Mouse (Mus musculus) MEL (cell line): ENCODE measurements around the gene Gsto2. TPM values are rescaled to one million over a fixed set of nuclear protein-coding genes. Genes with fewer than 3 reads are reported as not detected.

Source experiments
- DNase-seq: peaks from one replicate; pipeline ENCODE4 v3.0.0; 2011; ENCODE audit warnings: low read depth, low spot score
- H3K27ac ChIP-seq: 2 replicates; pipeline ENCODE4 v1.5.1; 2012; ENCODE audit warnings: low read depth, mild to moderate bottlenecking, control low read depth, low read length, moderate library complexity; ENCODE audit not compliant: control insufficient read depth
- H3K27me3 ChIP-seq, 2 experiments: fragments of 150-350 bp in 1 of 2; sonication (generic) in 1 of 2; 2 replicates each; pipeline ENCODE4 v1.6.1; 2012; ENCODE audit warnings: low read length in 2 of 2, mild to moderate bottlenecking in 2 of 2, improper control_type of control experiment in 1 of 2, moderate library complexity in 1 of 2; ENCODE audit not compliant: insufficient read depth in 2 of 2, control insufficient read depth in 1 of 2
- H3K36me3 ChIP-seq, 2 experiments: 2 replicates each; pipeline ENCODE4 v1.6.1; 2012 to 2014; ENCODE audit warnings: low read length in 2 of 2, improper control_type of control experiment in 1 of 2, inconsistent platforms in 1 of 2, mild to moderate bottlenecking in 1 of 2; ENCODE audit not compliant: insufficient read depth in 2 of 2, control insufficient read depth in 1 of 2
- H3K4me1 ChIP-seq, 2 experiments: fragments of 150-350 bp in 1 of 2; sonication (generic) in 1 of 2; 2 replicates each; pipeline ENCODE4 v1.6.1; 2012; ENCODE audit warnings: low read length in 2 of 2, improper control_type of control experiment in 1 of 2, mild to moderate bottlenecking in 1 of 2; ENCODE audit not compliant: insufficient read depth in 2 of 2, control insufficient read depth in 1 of 2
- H3K4me3 ChIP-seq, 2 experiments: fragments of 150-350 bp in 1 of 2; sonication (generic) in 1 of 2; 2 replicates each; pipeline ENCODE4 v1.5.1; 2012; ENCODE audit warnings: low read depth in 2 of 2, low read length in 2 of 2, mild to moderate bottlenecking in 2 of 2, moderate library complexity in 2 of 2, control low read depth in 1 of 2, improper control_type of control experiment in 1 of 2; ENCODE audit not compliant: control insufficient read depth in 1 of 2, insufficient read depth in 1 of 2
- H3K79me2 ChIP-seq: 2 replicates; pipeline ENCODE4 v1.6.1; 2012; ENCODE audit warnings: mild to moderate bottlenecking, low read length, moderate library complexity; ENCODE audit not compliant: control insufficient read depth, poor library complexity, insufficient read depth
- H3K9ac ChIP-seq: 2 replicates; pipeline ENCODE4 v1.6.1; 2012; ENCODE audit warnings: low read depth, mild to moderate bottlenecking, control low read depth, low read length, moderate library complexity; ENCODE audit not compliant: control insufficient read depth, poor library complexity, severe bottlenecking
- H3K9me3 ChIP-seq: fragments of 150-350 bp; sonication (generic); replicated peaks from 2 replicates; pipeline ENCODE4 v1.6.1; 2012; ENCODE audit warnings: mild to moderate bottlenecking, low read length, improper control_type of control experiment, moderate library complexity; ENCODE audit not compliant: insufficient read depth
- BHLHE40 ChIP-seq: IDR thresholded peaks from 2 replicates; pipeline ENCODE4 v1.6.1; 2012; ENCODE audit warnings: low read depth, mild to moderate bottlenecking, inconsistent platforms, low read length, improper control_type of control experiment, borderline replicate concordance
- CHD1 ChIP-seq: IDR thresholded peaks from 2 replicates; pipeline ENCODE4 v1.6.1; 2012; ENCODE audit warnings: low read depth, mild to moderate bottlenecking, inconsistent platforms, low read length, improper control_type of control experiment
- CHD2 ChIP-seq: IDR thresholded peaks from 2 replicates; pipeline ENCODE4 v1.6.1; 2011; ENCODE audit warnings: low read length, improper control_type of control experiment
- CTCF ChIP-seq, 3 experiments: IDR thresholded peaks in 2 of 3; conservative IDR thresholded peaks in 1 of 3; 2 replicates each; pipeline ENCODE4 v1.5.1; 2011 to 2012; ENCODE audit warnings: low read length in 3 of 3, low read depth in 2 of 3, mild to moderate bottlenecking in 2 of 3, improper control_type of control experiment in 1 of 3, inconsistent platforms in 1 of 3, mixed read lengths in 1 of 3, moderate library complexity in 1 of 3; ENCODE audit not compliant: control insufficient read depth in 1 of 3, insufficient read depth in 1 of 3, poor library complexity in 1 of 3, severe bottlenecking in 1 of 3
- E2F4 ChIP-seq: IDR thresholded peaks from 2 replicates; pipeline ENCODE4 v1.6.1; 2011; ENCODE audit warnings: low read depth, low read length, improper control_type of control experiment, borderline replicate concordance
- ETS1 ChIP-seq: IDR thresholded peaks from 2 replicates; pipeline ENCODE4 v1.6.1; 2012; ENCODE audit warnings: low read depth, mild to moderate bottlenecking, inconsistent platforms, low read length, improper control_type of control experiment, moderate library complexity
- GABPA ChIP-seq: IDR thresholded peaks from 2 replicates; pipeline ENCODE4 v1.6.1; 2012; ENCODE audit warnings: low read depth, mild to moderate bottlenecking, inconsistent platforms, low read length, improper control_type of control experiment, moderate library complexity
- GATA1 ChIP-seq: IDR thresholded peaks from 2 replicates; pipeline ENCODE4 v1.6.1; 2011; ENCODE audit warnings: low read depth, low read length, improper control_type of control experiment
- MAX ChIP-seq: IDR thresholded peaks from 2 replicates; pipeline ENCODE4 v1.6.1; 2011; ENCODE audit warnings: low read length, improper control_type of control experiment
- MEF2A ChIP-seq: IDR thresholded peaks from 2 replicates; pipeline ENCODE4 v1.6.1; 2014; ENCODE audit warnings: low read depth, mild to moderate bottlenecking, inconsistent platforms, low read length, improper control_type of control experiment; ENCODE audit not compliant: poor library complexity, insufficient replicate concordance, severe bottlenecking; ENCODE audit errors: extremely low read depth
- MXI1 ChIP-seq: IDR thresholded peaks from 2 replicates; pipeline ENCODE4 v1.6.1; 2011; ENCODE audit warnings: mild to moderate bottlenecking, low read depth, low read length, improper control_type of control experiment
- MYB ChIP-seq: IDR thresholded peaks from 2 replicates; pipeline ENCODE4 v1.6.1; 2011; ENCODE audit warnings: mild to moderate bottlenecking, low read depth, low read length, improper control_type of control experiment
- NRF1 ChIP-seq: IDR thresholded peaks from 2 replicates; pipeline ENCODE4 v1.6.1; 2014; ENCODE audit warnings: low read depth, mild to moderate bottlenecking, inconsistent platforms, low read length, improper control_type of control experiment, moderate library complexity; ENCODE audit not compliant: poor library complexity, insufficient read depth, severe bottlenecking
- POLR2A ChIP-seq, 2 experiments: IDR thresholded peaks; 2 replicates each; pipeline ENCODE4 v1.6.1; 2011 to 2012; ENCODE audit warnings: low read length in 2 of 2, mild to moderate bottlenecking in 2 of 2, control low read depth in 1 of 2, improper control_type of control experiment in 1 of 2, low read depth in 1 of 2, moderate library complexity in 1 of 2; ENCODE audit not compliant: control insufficient read depth in 1 of 2, insufficient read depth in 1 of 2, poor library complexity in 1 of 2
- RAD21 ChIP-seq: IDR thresholded peaks from 2 replicates; pipeline ENCODE4 v1.6.1; 2011; ENCODE audit warnings: mild to moderate bottlenecking, low read depth, low read length, improper control_type of control experiment
- SIN3A ChIP-seq: IDR thresholded peaks from 2 replicates; pipeline ENCODE4 v1.6.1; 2012; ENCODE audit warnings: low read length, improper control_type of control experiment, inconsistent platforms
- SMC3 ChIP-seq: IDR thresholded peaks from 2 replicates; pipeline ENCODE4 v1.6.1; 2011; ENCODE audit warnings: low read depth, low read length, improper control_type of control experiment
- TCF12 ChIP-seq: IDR thresholded peaks from 2 replicates; pipeline ENCODE4 v1.6.1; 2014; ENCODE audit warnings: low read depth, mild to moderate bottlenecking, inconsistent platforms, low read length, improper control_type of control experiment, moderate library complexity
- USF1 ChIP-seq: IDR thresholded peaks from 2 replicates; pipeline ENCODE4 v1.6.1; 2014; ENCODE audit warnings: low read depth, mild to moderate bottlenecking, inconsistent platforms, low read length, improper control_type of control experiment, moderate library complexity
- USF2 ChIP-seq, 2 experiments: IDR thresholded peaks; 2 replicates each; pipeline ENCODE4 v1.6.1; 2011 to 2012; ENCODE audit warnings: improper control_type of control experiment in 2 of 2, low read length in 2 of 2, borderline replicate concordance in 1 of 2, inconsistent platforms in 1 of 2, low read depth in 1 of 2, mild to moderate bottlenecking in 1 of 2; ENCODE audit not compliant: insufficient read depth in 1 of 2
- ZC3H11A ChIP-seq: IDR thresholded peaks from 2 replicates; pipeline ENCODE4 v1.6.1; 2012; ENCODE audit warnings: low read depth, mild to moderate bottlenecking, inconsistent platforms, low read length, improper control_type of control experiment
- polyA plus RNA-seq, 2 experiments: library from polyadenylated mRNA; stranded (reverse) in 1 of 2; unstranded in 1 of 2; fragments of >175 nt in 1 of 2; fragments of >200 nt in 1 of 2; gene quantifications; 2 replicates each; pipeline versions ENCODE4 v1.2.1 to v1.2.4; 2012; ENCODE audit warnings: low replicate concordance in 2 of 2, low read depth in 1 of 2; ENCODE audit not compliant: insufficient read length in 2 of 2, insufficient read depth in 1 of 2, missing spikeins in 1 of 2
- total RNA-seq: library from RNA; depleted of rRNA; stranded (reverse); fragments of 300-350 nt; gene quantifications from 2 replicates; pipeline ENCODE4 v1.2.3, GENCODE M21; 2012

The Gsto2 gene
- total and polyA plus RNA-seq, 3 experiments: 0.14 TPM; not detected in 2

DNA sequence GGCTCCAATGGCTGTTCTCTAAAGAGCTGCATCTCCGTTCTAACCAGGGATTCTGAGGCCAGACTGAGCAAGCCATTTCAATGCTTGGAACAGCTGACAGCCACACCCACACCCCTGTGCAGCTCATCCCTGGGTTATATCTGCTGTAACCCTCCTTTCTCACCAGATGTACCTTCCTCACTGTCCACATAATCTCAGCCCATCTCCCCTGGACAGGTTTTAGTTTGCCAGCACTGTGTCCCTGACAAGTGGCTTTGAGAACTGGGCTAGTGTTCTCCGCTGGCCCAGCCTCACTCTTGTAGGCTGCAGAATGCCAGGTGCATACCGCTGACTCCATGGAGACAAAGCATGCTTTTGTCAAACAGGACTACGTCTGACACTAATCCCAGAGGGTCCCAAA is 52.1 kb downstream of the Gsto2 start:
- DNase-seq: peak; percentile 35
- Histone ChIP-seq H3K27me3 (no peaks in the 10 kb centered on the region), H3K4me1 (peaks cover 3 to 20% of the 10 kb centered on the region in 2 experiments), H3K79me2 (peaks cover 34% of the 10 kb centered on the region), H3K4me3 (peak overlapping the region; percentile 58 to 98), H3K36me3 (peaks cover 0 to 14% of the 10 kb centered on the region in 2 experiments; a peak in 3 of 4 replicates), H3K27ac (no peak overlapping the region), H3K9me3 (no peaks in the 10 kb centered on the region), H3K9ac (peak overlapping the region; percentile 97)
- no peak for TF ChIP-seq GABPA
- no peak for TF ChIP-seq SIN3A
- TF ChIP-seq GATA1: no peak
- no peak for TF ChIP-seq USF2 (IDR thresholded peaks at IDR 0.05; ENCODE audit: borderline replicate concordance in 1 of 2, insufficient read depth in 1 of 2, low read depth in 1 of 2, low read length in 2 of 2)
- no peak for TF ChIP-seq MEF2A
- no peak for TF ChIP-seq BHLHE40
- TF ChIP-seq ETS1: no peak
- TF ChIP-seq ZC3H11A: no peak
- TF ChIP-seq CHD1: no peak
- TF ChIP-seq POLR2A (IDR thresholded peaks at IDR 0.05; ENCODE audit: control insufficient read depth in 1 of 2, insufficient read depth in 1 of 2, low read depth in 1 of 2, low read length in 2 of 2, poor library complexity in 1 of 2): no peak
- no peak for TF ChIP-seq SMC3
- TF ChIP-seq NRF1: no peak
- no peak for TF ChIP-seq E2F4
- TF ChIP-seq MYB: no peak
- TF ChIP-seq RAD21: no peak
- TF ChIP-seq TCF12: no peak

DNA sequence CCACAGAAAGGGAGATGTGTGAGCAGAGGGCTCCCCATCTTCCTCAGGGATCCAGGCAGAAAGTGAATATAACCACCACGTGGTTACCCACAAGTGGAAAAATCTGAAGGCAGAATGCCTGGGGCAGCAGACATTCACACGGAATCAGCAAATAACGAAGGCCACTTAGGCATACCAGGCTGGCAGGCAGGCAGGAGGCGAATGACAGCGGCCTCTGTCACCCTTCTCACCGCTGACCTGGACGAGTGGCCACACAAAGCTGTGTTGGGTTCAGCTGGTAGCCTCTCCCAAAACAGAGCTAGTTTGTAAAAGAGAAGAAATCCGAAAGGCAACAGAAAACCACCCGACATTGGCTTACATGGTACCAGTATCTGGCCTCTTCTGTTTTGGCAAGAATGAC is 52.7 kb downstream of the Gsto2 start:
- Histone ChIP-seq H3K9ac (peak overlapping the region; percentile 97), H3K27me3 (no peaks in the 10 kb centered on the region), H3K4me3 (peak overlapping the region; percentile 58 to 98), H3K27ac (peak overlapping the region; percentile 99), H3K9me3 (no peaks in the 10 kb centered on the region), H3K4me1 (peaks cover 3 to 20% of the 10 kb centered on the region in 2 experiments), H3K36me3 (peaks cover 0 to 14% of the 10 kb centered on the region in 2 experiments; a peak in 3 of 4 replicates), H3K79me2 (peaks cover 34% of the 10 kb centered on the region)
- TF ChIP-seq ZC3H11A (no peak), CHD2 (no peak), USF1 (0 out of 2 replicates have a peak, but pooled peaks have one; percentile 8), MXI1 (peak; percentile 43), CTCF (IDR thresholded peaks at IDR 0.05 in 2 of 3, conservative IDR thresholded peaks at IDR 0.05 in 1 of 3; ENCODE audit: control insufficient read depth in 1 of 3, insufficient read depth in 1 of 3, low read depth in 2 of 3, low read length in 3 of 3, poor library complexity in 1 of 3, severe bottlenecking in 1 of 3) (no peak), BHLHE40 (no peak), NRF1 (no peak), MAX (peak; percentile 61; the same call in 1 of the 2 replicates)
- DNase-seq: peak; percentile 50
